Mouse (Mus musculus) heart, postnatal 0 days (tissue): Measurements from ENCODE around the gene Depdc5. TPM values are rescaled to one million over a fixed set of nuclear protein-coding genes. Genes with fewer than 3 reads are reported as not detected.

Experiments
- ATAC-seq: fragments of 200-750 bp; cut with Nextera tagmentation; 2 replicates; pipeline ENCODE4 v1.8.0; 2017; ENCODE audit warnings: low read depth, moderate number of reproducible peaks, moderate library complexity; ENCODE audit not compliant: insufficient read depth
- DNase-seq: peaks from one replicate; pipeline ENCODE4 v3.0.0-alpha.2; 2016; ENCODE audit warnings: low spot score
- H3K27ac ChIP-seq: fragments of 300-500 bp; sonication (generic); 2 replicates; pipeline ENCODE4 v1.5.1; 2014; ENCODE audit warnings: low read depth, mild to moderate bottlenecking
- H3K27me3 ChIP-seq: fragments of 300-500 bp; sonication (generic); 2 replicates; pipeline ENCODE4 v1.6.1; 2014; ENCODE audit warnings: low read length, mixed read lengths; ENCODE audit not compliant: control insufficient read depth, insufficient read depth
- H3K36me3 ChIP-seq: fragments of 300-500 bp; sonication (generic); replicated peaks from 2 replicates; pipeline ENCODE4 v1.6.1; 2014; ENCODE audit warnings: low read length, mixed read lengths; ENCODE audit not compliant: control insufficient read depth, insufficient read depth
- H3K4me1 ChIP-seq: fragments of 300-500 bp; sonication (generic); 2 replicates; pipeline ENCODE4 v1.6.1; 2014; ENCODE audit warnings: antibody characterized with exemption; ENCODE audit not compliant: control insufficient read depth, insufficient read depth
- H3K4me2 ChIP-seq: fragments of 300-500 bp; sonication (generic); 2 replicates; pipeline ENCODE4 v1.6.1; 2014; ENCODE audit warnings: low read depth, mild to moderate bottlenecking, low read length, moderate library complexity
- H3K4me3 ChIP-seq: fragments of 300-500 bp; sonication (generic); 2 replicates; pipeline ENCODE4 v1.5.1; 2014; ENCODE audit warnings: low read depth, low read length
- H3K9ac ChIP-seq: fragments of 300-500 bp; sonication (generic); replicated peaks from 2 replicates; pipeline ENCODE4 v1.6.1; 2014; ENCODE audit warnings: low read depth, low read length, mixed read lengths
- H3K9me3 ChIP-seq: fragments of 300-500 bp; sonication (generic); replicated peaks from 2 replicates; pipeline ENCODE4 v1.6.1; 2016; ENCODE audit warnings: low read length; ENCODE audit not compliant: control insufficient read depth
- CTCF ChIP-seq: IDR thresholded peaks from 2 replicates; pipeline ENCODE4 v1.5.1; 2016; ENCODE audit warnings: antibody characterized with exemption, control low read depth, low read depth
- EP300 ChIP-seq: IDR thresholded peaks from 2 replicates; pipeline ENCODE4 v1.6.1; 2016; ENCODE audit warnings: antibody characterized with exemption, low read depth
- WGBS: fragments of 180-500 bp; shearing (Covaris S2); extraction: QIAGEN DNeasy Blood & Tissue Kit; methylation state at CpG from one replicate; pipeline ENCODE4 v1.1.7; 2014; 5-methylcytosine and 5-hydroxymethylcytosine counted together
- polyA plus RNA-seq: library from polyadenylated mRNA; unstranded; fragments of >200 nt; fragmentation: Nextera tagmentation; extraction: Ambion mirVana; gene quantifications from 2 replicates; pipeline ENCODE4 v1.2.1, GENCODE M21; 2015
- total RNA-seq: library from RNA; depleted of rRNA; stranded (reverse); fragments of >200 nt; gene quantifications from 2 replicates; pipeline ENCODE4 v1.2.3, GENCODE M21; 2014; ENCODE audit warnings: low replicate concordance

Depdc5 gene
- total and polyA plus RNA-seq, 2 experiments from 2014 or later = 5.9 to 58.4 TPM

DNA sequence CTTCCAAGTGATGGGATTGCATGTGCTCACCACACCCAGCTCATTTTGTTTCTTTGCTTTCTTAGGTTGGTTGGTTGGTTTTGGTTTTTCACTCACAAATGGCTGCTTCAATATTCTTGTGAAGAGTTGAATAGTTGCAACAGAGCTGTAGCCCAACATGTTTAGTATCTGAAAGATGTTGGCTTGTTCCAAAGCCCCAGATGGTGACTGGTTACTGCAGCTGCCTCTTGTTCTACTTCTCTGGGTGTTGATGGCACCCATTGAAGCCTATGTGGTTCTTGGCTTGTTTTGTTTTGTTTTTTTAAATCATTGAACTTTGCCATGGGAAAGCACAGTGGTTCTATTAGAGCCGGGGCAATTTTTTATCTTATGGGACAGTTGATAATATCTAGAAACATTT lies 99.1 kb downstream of the Depdc5 start:
- H3K27me3 ChIP-seq = no peaks in the 10 kb centered on the region
- no peak overlapping the region for H3K9ac ChIP-seq
- no peak overlapping the region for H3K4me3 ChIP-seq
- DNase-seq (no peak), ATAC-seq (no peak)
- H3K36me3 ChIP-seq = peaks cover 51% of the 10 kb centered on the region
- H3K9me3 ChIP-seq = no peaks in the 10 kb centered on the region
- WGBS = 83% methylated on average over 1 of the region's 1 CpGs
- H3K4me2 ChIP-seq = no peak overlapping the region
- no peak overlapping the region for H3K27ac ChIP-seq
- no peaks in the 10 kb centered on the region for H3K4me1 ChIP-seq
- TF ChIP-seq CTCF (no peak), EP300 (no peak)

- no peak overlapping the region for H3K4me3 ChIP-seq
- H3K4me2 ChIP-seq = no peak overlapping the region
- H3K27me3 ChIP-seq = no peaks in the 10 kb centered on the region
- no peaks in the 10 kb centered on the region for H3K4me1 ChIP-seq
- peaks cover 33% of the 10 kb centered on the region for H3K36me3 ChIP-seq
- no peak overlapping the region for H3K27ac ChIP-seq
- TF ChIP-seq CTCF = no peak
- TF ChIP-seq EP300 = no peak
- no peak overlapping the region for H3K9ac ChIP-seq
- 80% methylated on average over 4 of the region's 4 CpGs for WGBS
- DNase-seq (no peak), ATAC-seq (no peak)
- no peaks in the 10 kb centered on the region for H3K9me3 ChIP-seq
These were observed 113.0 kb downstream of the Depdc5 start for GRCm38 (mm10) chr5:32976541-32976940.

GRCm38 (mm10) chr5:32977179-32977578 lies 113.7 kb downstream of the Depdc5 start:
- no peak overlapping the region for H3K4me2 ChIP-seq
- TF ChIP-seq CTCF (no peak), EP300 (no peak)
- no peak overlapping the region for H3K9ac ChIP-seq
- H3K27me3 ChIP-seq = no peaks in the 10 kb centered on the region
- H3K36me3 ChIP-seq = peaks cover 38% of the 10 kb centered on the region
- no peaks in the 10 kb centered on the region for H3K9me3 ChIP-seq
- H3K4me1 ChIP-seq = no peaks in the 10 kb centered on the region
- no peak for DNase-seq
- no peak for ATAC-seq
- no peak overlapping the region for H3K27ac ChIP-seq
- no peak overlapping the region for H3K4me3 ChIP-seq

DNA sequence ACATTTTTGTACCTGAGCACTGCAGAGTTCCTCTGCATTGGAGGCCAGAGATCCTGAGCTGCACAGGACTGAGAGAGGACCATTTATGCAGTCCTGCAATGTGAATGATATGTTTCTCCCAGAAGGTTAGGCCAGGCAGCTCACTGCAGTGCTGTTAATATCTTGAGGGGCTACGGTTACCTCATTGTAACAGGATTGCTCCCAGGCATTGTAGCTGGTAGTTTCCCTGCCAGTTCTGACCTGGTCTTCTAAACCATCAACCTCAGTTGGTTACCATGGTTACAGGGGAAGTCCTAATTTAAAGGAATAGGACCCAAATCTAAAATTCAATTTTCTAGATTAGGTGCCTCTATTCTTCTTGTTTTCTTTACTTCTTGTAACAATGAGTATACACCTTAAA lies 121.9 kb downstream of the Depdc5 start:
- 81% methylated on average over 1 of the region's 1 CpGs for WGBS
- Histone ChIP-seq H3K9ac (no peak overlapping the region), H3K9me3 (no peaks in the 10 kb centered on the region), H3K27me3 (no peaks in the 10 kb centered on the region), H3K4me3 (no peak overlapping the region), H3K27ac (no peak overlapping the region), H3K4me1 (0 out of 2 replicates have a peak, but pooled peaks cover 10% of the 10 kb centered on the region), H3K36me3 (peaks cover 57% of the 10 kb centered on the region), H3K4me2 (no peak overlapping the region)
- no peak for DNase-seq
- TF ChIP-seq EP300 = no peak
- TF ChIP-seq CTCF = no peak
- ATAC-seq = no peak

- no peak overlapping the region for H3K27ac ChIP-seq
These were observed 124.4 kb downstream of the Depdc5 start for GRCm38 (mm10) chr5:32987873-32988272.

DNA sequence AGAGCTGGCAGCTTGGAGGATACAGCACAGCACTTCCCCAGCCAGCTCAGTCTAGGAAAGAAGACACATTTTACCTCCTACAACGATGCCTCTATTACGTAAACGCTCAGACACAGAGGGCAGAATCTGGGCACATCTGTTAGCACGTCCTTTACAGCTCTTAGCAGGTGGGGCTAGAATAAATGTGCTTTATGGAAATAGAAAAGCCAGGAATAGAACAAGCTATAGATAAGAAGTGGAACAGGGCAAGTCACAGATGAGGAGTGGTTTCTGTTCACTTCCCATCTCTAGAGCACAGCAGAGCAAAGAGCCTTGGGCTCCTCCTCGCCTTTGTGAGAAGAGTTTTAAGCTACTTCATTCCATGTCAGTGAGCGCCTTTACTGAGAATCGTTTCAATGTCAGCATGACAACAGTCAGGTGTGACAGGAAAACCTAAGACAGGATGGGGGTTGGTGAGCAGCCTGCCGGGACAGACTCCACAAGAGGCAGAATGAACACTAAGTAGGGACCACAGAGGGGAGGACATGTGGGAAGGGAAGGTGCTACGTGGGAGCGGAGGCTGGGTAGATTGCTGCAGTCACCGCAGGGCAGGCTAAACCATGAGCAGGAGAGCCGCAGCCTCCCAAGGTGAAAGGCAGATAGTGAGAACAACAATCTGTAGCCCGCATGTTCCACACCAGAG lies 126.6 kb downstream of the Depdc5 start:
- H3K36me3 ChIP-seq = peaks cover 20% of the 10 kb centered on the region
- peak; percentile 78 for ATAC-seq
- H3K9ac ChIP-seq = peak overlapping the region; percentile 40; the same call in 1 of the 2 replicates
- H3K27ac ChIP-seq = peak overlapping the region; percentile 90
- peaks cover 31% of the 10 kb centered on the region; the same call in 1 of the 2 replicates for H3K4me1 ChIP-seq
- 31% methylated on average over 13 of the region's 13 CpGs for WGBS
- DNase-seq = peak; percentile 84
- H3K27me3 ChIP-seq = no peaks in the 10 kb centered on the region
- H3K9me3 ChIP-seq = no peaks in the 10 kb centered on the region
- H3K4me3 ChIP-seq = peak overlapping the region; percentile 14
- TF ChIP-seq CTCF (no peak), EP300 (no peak)
- H3K4me2 ChIP-seq = peak overlapping the region; percentile 45

More at GRCm38 (mm10) chr5:32987873-32988272, 124.4 kb downstream of the Depdc5 start:
- no peak overlapping the region for H3K9ac ChIP-seq
- no peak overlapping the region for H3K4me3 ChIP-seq
- H3K27me3 ChIP-seq = no peaks in the 10 kb centered on the region
- WGBS = 62% methylated on average over 1 of the region's 1 CpGs
- peaks cover 23% of the 10 kb centered on the region; the same call in 1 of the 2 replicates for H3K4me1 ChIP-seq
- no peak for DNase-seq
- no peaks in the 10 kb centered on the region for H3K9me3 ChIP-seq
- H3K36me3 ChIP-seq = peaks cover 41% of the 10 kb centered on the region
- no peak for ATAC-seq
- no peak overlapping the region for H3K4me2 ChIP-seq
- TF ChIP-seq EP300 (no peak), CTCF (no peak)
